Mouse (Mus musculus): ENCODE measurements around the gene Shisa4.

Shisa4 gene

GRCm38 (mm10) chr1:135373171-135373677 is 1.8 kb downstream of the Shisa4 start:
- TF ChIP-seq GATA4 (IDR thresholded peaks at IDR 0.05; ENCODE audit: insufficient replicate concordance, low read length): no peak

DNA sequence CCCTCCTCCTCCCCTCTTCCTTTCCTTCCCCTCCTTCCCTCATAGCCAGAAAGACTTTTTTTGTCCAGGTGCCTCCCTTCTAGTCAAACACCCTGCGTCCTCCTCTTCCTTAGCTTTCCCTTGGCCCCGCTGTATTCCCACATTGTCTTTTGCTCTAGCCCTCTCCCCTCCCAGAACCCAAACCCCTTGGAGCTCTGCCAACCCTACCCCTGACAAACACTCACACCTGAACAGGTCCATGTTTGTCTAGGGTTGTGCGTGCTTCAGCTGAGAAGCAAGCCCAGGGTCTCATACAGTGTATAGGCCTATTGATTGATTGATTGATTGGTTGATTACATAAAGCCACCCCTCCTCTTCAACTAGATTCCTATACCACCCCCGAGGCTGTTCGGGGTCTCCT is 5.6 kb downstream of the Shisa4 start:
- no peak for TF ChIP-seq GATA4 (IDR thresholded peaks at IDR 0.05; ENCODE audit: insufficient replicate concordance, low read length)

DNA sequence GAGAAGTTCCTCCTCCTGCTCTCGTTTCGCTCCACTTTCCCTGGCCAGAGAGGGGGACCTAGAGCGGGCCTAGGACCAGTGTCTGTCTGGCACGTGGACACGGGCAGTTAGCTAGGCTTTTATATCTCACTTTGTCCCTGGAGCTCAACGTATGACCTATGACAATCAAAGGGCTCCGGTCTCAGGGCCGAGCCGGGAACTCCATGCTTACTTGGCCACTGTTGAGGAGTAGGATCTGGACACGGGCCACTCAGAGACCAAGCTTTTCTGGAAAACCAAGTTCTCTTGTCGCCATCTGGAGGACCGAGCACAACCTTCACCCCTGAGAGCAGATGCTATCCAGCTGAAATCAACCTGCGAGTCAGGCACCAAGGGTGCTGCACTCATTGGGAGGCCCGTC is 6.1 kb downstream of the Shisa4 start:
- no peak for TF ChIP-seq GATA4 (IDR thresholded peaks at IDR 0.05; ENCODE audit: insufficient replicate concordance, low read length)

- TF ChIP-seq GATA4 (IDR thresholded peaks at IDR 0.05; ENCODE audit: insufficient replicate concordance, low read length): no peak
These were observed 6.8 kb downstream of the Shisa4 start for GRCm38 (mm10) chr1:135368245-135368644.

GRCm38 (mm10) chr1:135367595-135367994 is 7.4 kb downstream of the Shisa4 start:
- no peak for TF ChIP-seq GATA4 (IDR thresholded peaks at IDR 0.05; ENCODE audit: insufficient replicate concordance, low read length)

DNA sequence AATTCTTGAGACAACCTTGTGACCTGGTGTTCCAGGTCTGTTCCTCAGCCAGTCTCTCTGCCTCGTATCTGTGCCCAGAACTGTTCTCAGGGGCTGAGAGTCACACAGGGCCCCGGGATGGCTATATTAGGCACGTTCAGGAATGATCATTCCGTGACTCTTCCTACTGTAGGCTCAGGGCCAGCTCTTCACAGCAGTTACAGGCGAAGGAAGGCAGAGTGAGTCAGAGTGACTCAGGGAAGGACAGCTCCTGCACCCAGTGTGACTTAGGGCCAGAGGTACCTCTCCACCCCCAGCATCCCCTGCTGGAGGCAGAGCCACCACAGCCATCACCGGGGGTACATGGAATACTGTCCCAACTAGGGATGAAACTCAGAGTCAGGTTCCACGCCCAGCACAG is 8.0 kb downstream of the Shisa4 start:
- no peak for TF ChIP-seq GATA4 (IDR thresholded peaks at IDR 0.05; ENCODE audit: insufficient replicate concordance, low read length)

DNA sequence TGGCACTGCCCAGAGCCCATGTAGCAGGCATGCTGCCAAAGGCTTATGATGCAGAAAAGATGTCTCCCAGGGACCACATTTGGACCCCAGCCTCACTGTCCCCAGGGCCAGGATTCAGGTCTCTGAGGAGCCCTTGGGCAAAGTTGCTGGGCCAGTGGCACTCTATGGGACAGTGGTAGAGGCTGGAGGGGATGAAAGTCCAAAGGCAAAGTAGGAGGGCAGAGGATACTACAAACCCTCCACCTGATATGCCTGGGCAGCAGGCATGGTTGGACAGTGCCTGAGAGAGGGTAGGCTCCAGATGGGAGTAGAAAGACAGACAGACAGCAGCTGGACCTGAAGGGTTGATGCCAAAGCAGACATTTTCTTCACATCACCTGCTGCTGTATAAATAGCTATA is 8.7 kb downstream of the Shisa4 start:
- no peak for TF ChIP-seq GATA4 (IDR thresholded peaks at IDR 0.05; ENCODE audit: insufficient replicate concordance, low read length)

- no peak for TF ChIP-seq GATA4 (IDR thresholded peaks at IDR 0.05; ENCODE audit: insufficient replicate concordance, low read length)
These were observed 11.6 kb downstream of the Shisa4 start for GRCm38 (mm10) chr1:135363446-135363845.

GRCm38 (mm10) chr1:135362115-135362514 is 12.9 kb downstream of the Shisa4 start:
- no peak for TF ChIP-seq GATA4 (IDR thresholded peaks at IDR 0.05; ENCODE audit: insufficient replicate concordance, low read length)

DNA sequence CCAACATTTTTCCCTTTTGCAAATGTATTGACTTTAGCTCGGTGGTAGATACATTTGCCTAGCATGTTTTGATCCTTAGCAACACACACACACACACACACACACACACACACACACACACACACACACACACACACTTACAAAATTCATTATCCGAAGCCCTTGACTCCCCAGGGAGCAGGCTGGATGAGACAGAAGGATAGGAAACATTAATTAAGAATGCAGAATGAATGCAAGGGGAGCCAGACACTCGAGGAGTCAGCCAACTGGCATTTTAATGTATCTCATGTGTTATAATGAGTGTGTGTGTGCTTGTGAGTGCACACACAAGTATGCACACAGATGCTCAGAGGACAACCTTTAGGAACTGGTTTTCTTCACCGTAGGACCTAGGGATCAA is 13.5 kb downstream of the Shisa4 start:
- no peak for TF ChIP-seq GATA4 (IDR thresholded peaks at IDR 0.05; ENCODE audit: insufficient replicate concordance, low read length)

- TF ChIP-seq GATA4 (IDR thresholded peaks at IDR 0.05; ENCODE audit: insufficient replicate concordance, low read length): no peak
These were observed 16.0 kb downstream of the Shisa4 start for GRCm38 (mm10) chr1:135359071-135359470.

DNA sequence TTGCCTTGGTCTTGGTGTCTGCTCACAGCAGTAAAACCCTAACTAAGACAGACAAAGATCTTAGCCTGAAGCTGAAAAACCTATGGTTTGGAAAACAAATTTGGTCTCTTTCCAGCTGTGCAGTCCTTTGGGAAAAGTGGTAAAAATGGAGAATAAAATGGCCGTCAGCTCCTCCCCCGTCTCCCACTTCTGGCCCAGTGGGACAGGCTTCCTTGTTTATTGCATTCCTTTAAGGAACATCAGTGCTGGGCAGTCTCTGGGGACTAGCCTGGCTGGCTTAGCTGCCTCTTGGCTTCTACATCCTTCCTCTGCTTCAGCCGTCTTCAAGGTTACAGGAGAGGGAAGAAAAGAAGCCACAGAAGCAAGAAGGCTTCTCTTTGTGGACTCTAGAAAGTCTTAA is 23.1 kb downstream of the Shisa4 start:
- TF ChIP-seq GATA4 (IDR thresholded peaks at IDR 0.05; ENCODE audit: insufficient replicate concordance, low read length): no peak

- no peak for TF ChIP-seq GATA4 (IDR thresholded peaks at IDR 0.05; ENCODE audit: insufficient replicate concordance, low read length)
These were observed 27.4 kb downstream of the Shisa4 start for GRCm38 (mm10) chr1:135347498-135348169.

DNA sequence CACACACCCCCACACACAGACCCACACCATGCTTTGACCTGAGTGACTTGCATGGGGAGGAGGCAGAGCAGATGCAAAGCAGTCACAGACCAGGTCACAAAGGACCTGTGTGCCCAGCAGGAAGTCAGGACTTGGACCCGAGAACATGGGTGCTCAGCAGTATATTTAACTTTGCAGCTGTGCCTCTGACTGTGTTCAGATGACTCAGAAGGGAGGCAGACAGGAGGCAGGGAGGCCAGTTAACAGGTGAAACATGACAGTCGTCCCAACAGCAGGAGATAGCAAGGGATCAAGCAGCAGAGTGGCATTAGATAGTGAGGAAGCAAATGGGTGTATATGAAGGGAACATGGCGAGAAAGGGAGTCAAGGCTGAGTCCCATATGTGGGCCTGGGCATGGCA is 28.1 kb downstream of the Shisa4 start:
- no peak for TF ChIP-seq GATA4 (IDR thresholded peaks at IDR 0.05; ENCODE audit: insufficient replicate concordance, low read length)

DNA sequence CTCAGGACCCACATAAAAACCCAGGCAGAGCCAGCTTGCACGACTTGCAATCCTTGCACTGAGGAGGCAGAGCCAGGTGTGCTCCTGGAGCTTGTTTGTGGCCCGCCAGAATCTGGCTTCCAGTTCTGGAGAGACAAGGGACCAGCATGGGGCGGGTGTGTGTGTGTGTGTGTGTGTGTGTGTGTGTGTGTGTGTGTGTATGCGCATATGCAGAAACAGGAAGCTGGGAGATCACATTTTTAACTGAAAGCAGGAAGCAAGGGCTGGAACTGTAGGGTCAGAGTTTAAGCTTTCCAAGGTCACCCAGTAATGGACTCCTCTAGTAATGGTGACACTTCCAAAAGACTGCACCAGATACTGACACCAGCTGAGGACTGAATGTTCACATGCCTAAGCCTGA is 31.0 kb downstream of the Shisa4 start:
- TF ChIP-seq GATA4 (IDR thresholded peaks at IDR 0.05; ENCODE audit: insufficient replicate concordance, low read length): no peak

DNA sequence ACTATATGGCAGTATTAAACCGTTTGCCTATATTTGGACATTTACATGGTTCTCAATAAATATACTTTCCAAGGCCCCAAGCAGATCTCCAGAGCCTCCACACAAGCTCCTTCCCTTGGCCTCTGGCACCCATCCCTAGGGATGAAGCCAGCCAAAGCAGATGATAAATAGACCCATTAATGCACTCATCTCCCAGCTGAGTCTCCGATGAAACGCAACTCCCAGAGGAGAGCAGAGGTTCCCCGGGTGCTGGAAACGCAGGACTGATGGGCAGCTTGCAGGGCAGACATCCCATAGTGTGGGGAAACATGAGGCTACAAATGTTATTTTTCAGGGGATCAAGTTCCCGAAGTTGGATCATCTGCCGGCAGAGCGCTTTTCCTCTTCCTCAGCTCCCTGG is 33.1 kb downstream of the Shisa4 start:
- no peak for TF ChIP-seq GATA4 (IDR thresholded peaks at IDR 0.05; ENCODE audit: insufficient replicate concordance, low read length)

- no peak for TF ChIP-seq GATA4 (IDR thresholded peaks at IDR 0.05; ENCODE audit: insufficient replicate concordance, low read length)
These were observed 44.5 kb downstream of the Shisa4 start for GRCm38 (mm10) chr1:135330578-135330977.
